Mouse (Mus musculus): ENCODE results near the gene Mapkap1. TPM values are rescaled to one million over a fixed set of nuclear protein-coding genes. Genes with fewer than 3 reads are reported as not detected.
A peak's percentile ranks its signal among the peaks of the same experiment; 100 is the strongest.

The Mapkap1 gene
- polyA plus RNA-seq, 1 experiment from 2014 or later = 86.1 TPM

GRCm38 (mm10) chr2:34645851-34646540 lies 239.4 kb downstream of the Mapkap1 start:
- H3K4me2 ChIP-seq (replicated peaks) = peak overlapping the region; percentile 87
- H3K27me3 ChIP-seq (replicated peaks) = no peaks in the 10 kb centered on the region
- peak overlapping the region; percentile 44 for H3K4me3 ChIP-seq (replicated peaks)
- H3K4me1 ChIP-seq (replicated peaks) = peaks cover 9% of the 10 kb centered on the region; the same call in 1 of the 2 replicates
- H3K9me3 ChIP-seq = no peaks in the 10 kb centered on the region
- H3K36me3 ChIP-seq = no peaks in the 10 kb centered on the region
- peak overlapping the region; percentile 9; the same call in 1 of the 2 replicates for H3K27ac ChIP-seq
- WGBS = 11% methylated on average over 21 of the region's 21 CpGs
- ATAC-seq = peak; percentile 96
- peak overlapping the region; percentile 54 for H3K9ac ChIP-seq

- ATAC-seq = no peak
- H3K27ac ChIP-seq = 0 out of 2 replicates have a peak overlapping the region, but pooled peaks have one; percentile 9
- H3K4me1 ChIP-seq (replicated peaks) = peaks cover 9% of the 10 kb centered on the region; the same call in 1 of the 2 replicates
- H3K36me3 ChIP-seq = no peaks in the 10 kb centered on the region
- peak overlapping the region; percentile 44 for H3K4me3 ChIP-seq (replicated peaks)
- no peaks in the 10 kb centered on the region for H3K9me3 ChIP-seq
- H3K4me2 ChIP-seq (replicated peaks) = peak overlapping the region; percentile 87
- WGBS = 10% methylated on average over 5 of the region's 5 CpGs
- no peaks in the 10 kb centered on the region for H3K27me3 ChIP-seq (replicated peaks)
- H3K9ac ChIP-seq = no peak overlapping the region
Observed at GRCm38 (mm10) chr2:34646541-34646865, 239.9 kb downstream of the Mapkap1 start.

- no peaks in the 10 kb centered on the region for H3K36me3 ChIP-seq
- 73% methylated on average over 11 of the region's 11 CpGs for WGBS
- H3K27me3 ChIP-seq (replicated peaks) = no peaks in the 10 kb centered on the region
- H3K4me2 ChIP-seq (replicated peaks) = no peak overlapping the region
- H3K4me3 ChIP-seq (replicated peaks) = no peak overlapping the region
- H3K4me1 ChIP-seq (replicated peaks) = peaks cover 9% of the 10 kb centered on the region; the same call in 1 of the 2 replicates
- ATAC-seq = no peak
- no peaks in the 10 kb centered on the region for H3K9me3 ChIP-seq
- H3K9ac ChIP-seq = no peak overlapping the region
- H3K27ac ChIP-seq = no peak overlapping the region
Observed at GRCm38 (mm10) chr2:34647410-34647809, 240.8 kb downstream of the Mapkap1 start.

GRCm38 (mm10) chr2:34667820-34668219 lies 261.2 kb downstream of the Mapkap1 start:
- ATAC-seq = no peak
- H3K4me2 ChIP-seq (replicated peaks) = no peak overlapping the region
- WGBS = 52% methylated on average over 10 of the region's 10 CpGs

GRCm38 (mm10) chr2:34668440-34669191 lies 262.0 kb downstream of the Mapkap1 start:
- H3K9ac ChIP-seq = no peak overlapping the region
- H3K4me1 ChIP-seq (replicated peaks) = peaks cover 17% of the 10 kb centered on the region
- no peaks in the 10 kb centered on the region for H3K36me3 ChIP-seq
- WGBS = 24% methylated on average over 17 of the region's 17 CpGs
- peak; percentile 66 for ATAC-seq
- no peak overlapping the region for H3K4me3 ChIP-seq (replicated peaks)
- H3K27ac ChIP-seq = no peak overlapping the region
- H3K27me3 ChIP-seq (replicated peaks) = peaks cover 3% of the 10 kb centered on the region; the same call in 1 of the 2 replicates
- H3K4me2 ChIP-seq (replicated peaks) = peak overlapping the region; percentile 11; the same call in 1 of the 2 replicates
- no peaks in the 10 kb centered on the region for H3K9me3 ChIP-seq

More at GRCm38 (mm10) chr2:34667820-34668219, 261.2 kb downstream of the Mapkap1 start:
- Histone ChIP-seq H3K9ac (no peak overlapping the region), H3K9me3 (no peaks in the 10 kb centered on the region), H3K4me3 (replicated peaks) (no peak overlapping the region), H3K27ac (no peak overlapping the region), H3K4me1 (replicated peaks) (peaks cover 17% of the 10 kb centered on the region), H3K27me3 (replicated peaks) (peaks cover 3% of the 10 kb centered on the region; the same call in 1 of the 2 replicates), H3K36me3 (no peaks in the 10 kb centered on the region)

GRCm38 (mm10) chr2:34669203-34669746 lies 262.7 kb downstream of the Mapkap1 start:
- Histone ChIP-seq H3K4me2 (replicated peaks) (peak overlapping the region; percentile 11; the same call in 1 of the 2 replicates), H3K27ac (no peak overlapping the region), H3K27me3 (replicated peaks) (peaks cover 3% of the 10 kb centered on the region; the same call in 1 of the 2 replicates), H3K9ac (no peak overlapping the region), H3K9me3 (no peaks in the 10 kb centered on the region), H3K36me3 (0 out of 2 replicates have a peak, but pooled peaks cover 3% of the 10 kb centered on the region), H3K4me1 (replicated peaks) (peaks cover 17% of the 10 kb centered on the region), H3K4me3 (replicated peaks) (no peak overlapping the region)
- no peak for ATAC-seq
- 42% methylated on average over 8 of the region's 8 CpGs for WGBS

- Histone ChIP-seq H3K4me2 (replicated peaks) (no peak overlapping the region), H3K27me3 (replicated peaks) (peaks cover 3% of the 10 kb centered on the region; the same call in 1 of the 2 replicates), H3K9me3 (no peaks in the 10 kb centered on the region), H3K9ac (no peak overlapping the region), H3K36me3 (0 out of 2 replicates have a peak, but pooled peaks cover 3% of the 10 kb centered on the region), H3K27ac (no peak overlapping the region), H3K4me3 (replicated peaks) (no peak overlapping the region), H3K4me1 (replicated peaks) (peaks cover 17% of the 10 kb centered on the region)
- 84% methylated on average over 6 of the region's 6 CpGs for WGBS
- ATAC-seq = no peak
Observed at GRCm38 (mm10) chr2:34670470-34670869, 263.9 kb downstream of the Mapkap1 start.

- ATAC-seq = peak; percentile 74
- peak overlapping the region; percentile 92 for H3K4me2 ChIP-seq (replicated peaks)
- peak overlapping the region; percentile 50 for H3K4me3 ChIP-seq (replicated peaks)
- WGBS = 18% methylated on average over 31 of the region's 31 CpGs
- peaks cover 17% of the 10 kb centered on the region for H3K4me1 ChIP-seq (replicated peaks)
- H3K27ac ChIP-seq = no peak overlapping the region
- 0 out of 2 replicates have a peak, but pooled peaks cover 3% of the 10 kb centered on the region for H3K36me3 ChIP-seq
- H3K9ac ChIP-seq = peak overlapping the region; percentile 60
- H3K27me3 ChIP-seq (replicated peaks) = peaks cover 3% of the 10 kb centered on the region; the same call in 1 of the 2 replicates
- no peaks in the 10 kb centered on the region for H3K9me3 ChIP-seq
Observed at GRCm38 (mm10) chr2:34671385-34672026, 264.9 kb downstream of the Mapkap1 start.

GRCm38 (mm10) chr2:34673846-34674245 lies 267.3 kb downstream of the Mapkap1 start:
- Histone ChIP-seq H3K9ac (no peak overlapping the region), H3K27me3 (replicated peaks) (no peaks in the 10 kb centered on the region), H3K4me1 (replicated peaks) (peaks cover 12% of the 10 kb centered on the region), H3K4me2 (replicated peaks) (no peak overlapping the region), H3K36me3 (peaks cover 15% of the 10 kb centered on the region), H3K4me3 (replicated peaks) (no peak overlapping the region), H3K9me3 (no peaks in the 10 kb centered on the region), H3K27ac (no peak overlapping the region)
- WGBS = 80% methylated on average over 11 of the region's 11 CpGs
- no peak for ATAC-seq

Measured in intestine, embryonic 15.5 days (tissue).